Mouse (Mus musculus): ENCODE measurements around the gene Mov10l1. TPM values are rescaled to one million over a fixed set of nuclear protein-coding genes. Genes with fewer than 3 reads are reported as not detected.

Mov10l1 gene
- total and polyA plus RNA-seq, 2 experiments, result not detected

- WGBS, result 5% methylated on average over 9 of the region's 9 CpGs
- no peak for TF ChIP-seq CTCF (IDR thresholded peaks at IDR 0.05; ENCODE audit: low read depth, low read length)
- TF ChIP-seq POLR2A (IDR thresholded peaks at IDR 0.05; ENCODE audit: extremely low read depth, insufficient read depth, low read length), result peak; percentile 82
- peak; percentile 88 for DNase-seq (ENCODE audit: extremely low read depth, low read depth, low spot score)
- peak overlapping the region; percentile 96 for H3K4me3 ChIP-seq (ENCODE audit: insufficient read depth, low read depth, low read length)
- H3K9ac ChIP-seq (ENCODE audit: low read depth, low read length), result peak overlapping the region; percentile 96
- H3K27ac ChIP-seq (replicated peaks; ENCODE audit: insufficient read depth, low read depth, low read length), result peak overlapping the region; percentile 97
- H3K79me2 ChIP-seq (ENCODE audit: control insufficient read depth, insufficient read depth, low read length), result peaks cover 21% of the 10 kb centered on the region; the same call in 1 of the 2 replicates
- H3K36me3 ChIP-seq (ENCODE audit: control insufficient read depth, insufficient read depth, low read length), result peaks cover 4% of the 10 kb centered on the region; the same call in 1 of the 2 replicates
- H3K27me3 ChIP-seq (ENCODE audit: control insufficient read depth, insufficient read depth, low read length), result no peaks in the 10 kb centered on the region
- peaks cover 17% of the 10 kb centered on the region for H3K4me1 ChIP-seq (ENCODE audit: control insufficient read depth, insufficient read depth, low read length)
These were observed 95.6 kb downstream of the Mov10l1 start for GRCm38 (mm10) chr15:89078208-89078836.

GRCm38 (mm10) chr15:89083906-89084305, 101.2 kb downstream of the Mov10l1 start:
- Histone ChIP-seq H3K27ac (replicated peaks; ENCODE audit: insufficient read depth, low read depth, low read length) (peak overlapping the region; percentile 94), H3K36me3 (ENCODE audit: control insufficient read depth, insufficient read depth, low read length) (peaks cover 12% of the 10 kb centered on the region; the same call in 1 of the 2 replicates), H3K4me1 (ENCODE audit: control insufficient read depth, insufficient read depth, low read length) (peaks cover 28% of the 10 kb centered on the region), H3K27me3 (ENCODE audit: control insufficient read depth, insufficient read depth, low read length) (no peaks in the 10 kb centered on the region), H3K4me3 (ENCODE audit: insufficient read depth, low read depth, low read length) (no peak overlapping the region), H3K9ac (ENCODE audit: low read depth, low read length) (peak overlapping the region; percentile 54), H3K79me2 (ENCODE audit: control insufficient read depth, insufficient read depth, low read length) (peaks cover 7% of the 10 kb centered on the region; the same call in 1 of the 2 replicates)
- WGBS, result 33% methylated on average over 1 of the region's 1 CpGs
- peak; percentile 91 for DNase-seq (ENCODE audit: extremely low read depth, low read depth, low spot score)
- TF ChIP-seq POLR2A (IDR thresholded peaks at IDR 0.05; ENCODE audit: extremely low read depth, insufficient read depth, low read length), result no peak
- TF ChIP-seq CTCF (IDR thresholded peaks at IDR 0.05; ENCODE audit: low read depth, low read length), result no peak

GRCm38 (mm10) chr15:89084826-89085225, 102.1 kb downstream of the Mov10l1 start:
- 37% methylated on average over 2 of the region's 2 CpGs for WGBS
- peaks cover 11% of the 10 kb centered on the region; the same call in 1 of the 2 replicates for H3K79me2 ChIP-seq (ENCODE audit: control insufficient read depth, insufficient read depth, low read length)
- H3K4me1 ChIP-seq (ENCODE audit: control insufficient read depth, insufficient read depth, low read length), result peaks cover 28% of the 10 kb centered on the region
- no peaks in the 10 kb centered on the region for H3K27me3 ChIP-seq (ENCODE audit: control insufficient read depth, insufficient read depth, low read length)
- peak overlapping the region; percentile 54 for H3K9ac ChIP-seq (ENCODE audit: low read depth, low read length)
- H3K27ac ChIP-seq (replicated peaks; ENCODE audit: insufficient read depth, low read depth, low read length), result peak overlapping the region; percentile 83
- DNase-seq (ENCODE audit: extremely low read depth, low read depth, low spot score), result peak; percentile 61
- no peak overlapping the region for H3K4me3 ChIP-seq (ENCODE audit: insufficient read depth, low read depth, low read length)
- H3K36me3 ChIP-seq (ENCODE audit: control insufficient read depth, insufficient read depth, low read length), result peaks cover 9% of the 10 kb centered on the region; the same call in 1 of the 2 replicates
- TF ChIP-seq POLR2A (IDR thresholded peaks at IDR 0.05; ENCODE audit: extremely low read depth, insufficient read depth, low read length) (no peak), CTCF (IDR thresholded peaks at IDR 0.05; ENCODE audit: low read depth, low read length) (no peak)

- peaks cover 24% of the 10 kb centered on the region for H3K4me1 ChIP-seq (ENCODE audit: control insufficient read depth, insufficient read depth, low read length)
- no peaks in the 10 kb centered on the region for H3K27me3 ChIP-seq (ENCODE audit: control insufficient read depth, insufficient read depth, low read length)
- peak within 1 kb of the TSS; percentile 99 for H3K9ac ChIP-seq (ENCODE audit: low read depth, low read length)
- peak; percentile 89 for DNase-seq (ENCODE audit: extremely low read depth, low read depth, low spot score)
- H3K4me3 ChIP-seq (ENCODE audit: insufficient read depth, low read depth, low read length), result peak within 1 kb of the TSS; percentile 89
- H3K27ac ChIP-seq (replicated peaks; ENCODE audit: insufficient read depth, low read depth, low read length), result peak within 1 kb of the TSS; percentile 99
- H3K79me2 ChIP-seq (ENCODE audit: control insufficient read depth, insufficient read depth, low read length), result peaks cover 11% of the 10 kb centered on the region; the same call in 1 of the 2 replicates
- TF ChIP-seq CTCF (IDR thresholded peaks at IDR 0.05; ENCODE audit: low read depth, low read length), result no peak
- TF ChIP-seq POLR2A (IDR thresholded peaks at IDR 0.05; ENCODE audit: extremely low read depth, insufficient read depth, low read length), result peak; percentile 91
- peaks cover 15% of the 10 kb centered on the region for H3K36me3 ChIP-seq (ENCODE audit: control insufficient read depth, insufficient read depth, low read length)
- WGBS, result 1% methylated on average over 38 of the region's 38 CpGs
These were observed 106.0 kb downstream of the Mov10l1 start, which contains the start of gene Selenoo for GRCm38 (mm10) chr15:89088607-89089247. TSS of gene Selenoo (plus strand) at chr15:89089084.

GRCm38 (mm10) chr15:89089248-89090051, 106.7 kb downstream of the Mov10l1 start:
- Histone ChIP-seq H3K4me3 (ENCODE audit: insufficient read depth, low read depth, low read length) (peak overlapping the region; percentile 89), H3K27ac (replicated peaks; ENCODE audit: insufficient read depth, low read depth, low read length) (peak overlapping the region; percentile 99), H3K9ac (ENCODE audit: low read depth, low read length) (peak overlapping the region; percentile 99), H3K79me2 (ENCODE audit: control insufficient read depth, insufficient read depth, low read length) (peaks cover 11% of the 10 kb centered on the region; the same call in 1 of the 2 replicates), H3K36me3 (ENCODE audit: control insufficient read depth, insufficient read depth, low read length) (peaks cover 21% of the 10 kb centered on the region), H3K27me3 (ENCODE audit: control insufficient read depth, insufficient read depth, low read length) (no peaks in the 10 kb centered on the region), H3K4me1 (ENCODE audit: control insufficient read depth, insufficient read depth, low read length) (peaks cover 20% of the 10 kb centered on the region)
- peak; percentile 99 for DNase-seq (ENCODE audit: extremely low read depth, low read depth, low spot score)
- TF ChIP-seq POLR2A (IDR thresholded peaks at IDR 0.05; ENCODE audit: extremely low read depth, insufficient read depth, low read length) (peak; percentile 44), CTCF (IDR thresholded peaks at IDR 0.05; ENCODE audit: low read depth, low read length) (no peak)
- 1% methylated on average over 68 of the region's 68 CpGs for WGBS

All from liver, adult 2 months (tissue).